Comparison of ENCODE assay signal across 9 mouse cellular contexts in the genomic region with DNA sequence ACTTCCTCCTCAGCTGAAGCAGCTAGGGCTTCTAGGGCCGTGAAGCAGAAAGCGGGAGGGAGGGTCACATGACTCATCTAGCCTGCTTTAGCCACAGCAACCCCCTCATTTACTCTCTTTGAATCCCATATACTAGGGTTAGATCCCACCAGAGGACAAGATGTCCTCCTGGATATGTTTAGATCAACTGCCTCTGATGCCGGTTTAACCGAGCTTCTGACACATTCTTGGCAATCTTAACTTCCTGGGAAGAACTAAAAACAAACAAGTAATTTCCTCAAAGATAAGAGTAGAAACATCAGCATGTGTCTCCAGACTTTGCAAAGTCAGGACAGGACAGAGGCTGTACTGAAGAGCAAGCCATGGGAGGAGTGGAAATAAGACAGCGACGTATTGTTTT. TPM values are rescaled to one million over a fixed set of nuclear protein-coding genes. Genes with fewer than 3 reads are reported as not detected.
DNase-seq lines count a peak whose midpoint lies in the region; ATAC-seq and TF ChIP-seq lines count a peak whose summit lies in the region.
"Had no signal": no experiment of that assay in that cellular context is flagged by ENCODE, and none has a peak within 500 bp of the region (broad histone marks: within the 10 kb centered on the region; RNA-seq: fewer than 3 reads in every experiment).

No protein-coding gene starts in this region.

- peak overlapping the region; percentile 63 for H3K27ac ChIP-seq in bone marrow macrophage, adult 2 months (ENCODE audit: insufficient read depth, low read depth, low read length)

- peaks cover 22% of the 10 kb centered on the region for H3K4me1 ChIP-seq in bone marrow macrophage, adult 2 months (ENCODE audit: control insufficient read depth, insufficient read depth, low read length)

- H3K4me3 ChIP-seq in bone marrow macrophage, adult 2 months (ENCODE audit: insufficient read depth, low read length): no peak overlapping the region

- TF ChIP-seq CTCF in bone marrow macrophage, adult 2 months (IDR thresholded peaks at IDR 0.05; ENCODE audit: low read depth, low read length): no peak

- ATAC-seq in hematopoietic stem cell, adult 5-6 weeks (replicated peaks in 1 of 2; ENCODE audit: insufficient read depth in 1 of 2, low FRiP score in 2 of 2, low TSS enrichment in 1 of 2, low read depth in 1 of 2, poor library complexity in 2 of 2, severe bottlenecking in 2 of 2): peak; percentile 37 to 45; a peak in 2 of 4 replicates

- no peak for TF ChIP-seq POLR2A in bone marrow macrophage, adult 2 months (IDR thresholded peaks at IDR 0.05; ENCODE audit: borderline replicate concordance, low read depth, low read length)

- intact Hi-C loops in gastrocnemius, postnatal 14 days (cut with DNase I; ENCODE audit: low total_unique reads): no loop called here

- peak; percentile 89 for DNase-seq in 416B (ENCODE audit: low read depth)
- peak; percentile 44 to 69 for DNase-seq in lung, adult 18-20 months
- no peak for DNase-seq in cerebellum, postnatal 4 days (ENCODE audit: low spot score in 2 of 2)
- DNase-seq in right cerebral cortex, adult 2 months (ENCODE audit: low spot score in 2 of 2): no peak
- no peak for DNase-seq in gastrocnemius, postnatal 14 days
- no peak for DNase-seq in spleen, postnatal 4 days (ENCODE audit: low spot score in 2 of 2)
- DNase-seq: cerebellum, postnatal 14 days had no signal

RNA-seq across cellular contexts. Expression of a gene that starts 16.2 kb away (rescaled TPM):
- polyA plus RNA-seq in bone marrow macrophage, adult 2 months (2012; ENCODE audit: insufficient read depth, insufficient read length, missing spikeins): 28.5 and 29.2 TPM in 2 replicates
- 23.8 and 26.0 TPM in 2 replicates for total RNA-seq in hematopoietic stem cell, adult 5-6 weeks (2017)
- 1 to 10 TPM; 5.4 to 9.7 TPM for total RNA-seq in gastrocnemius, postnatal 14 days (2021)

RNA-seq across cellular contexts. Expression of a gene that starts 30.6 kb away (rescaled TPM):
- polyA plus RNA-seq in bone marrow macrophage, adult 2 months (2012; ENCODE audit: insufficient read depth, insufficient read length, missing spikeins): 42.2 and 46.8 TPM in 2 replicates
- total RNA-seq in hematopoietic stem cell, adult 5-6 weeks (2017): 155 and 159 TPM in 2 replicates
- total RNA-seq in gastrocnemius, postnatal 14 days (2021): 10 to 100 TPM; 18.0 to 25.1 TPM

RNA-seq across cellular contexts. Expression of a gene that starts 30.6 kb away (rescaled TPM):
- polyA plus RNA-seq in bone marrow macrophage, adult 2 months (2012; ENCODE audit: insufficient read depth, insufficient read length, missing spikeins): 30.4 and 32.3 TPM in 2 replicates
- total RNA-seq in hematopoietic stem cell, adult 5-6 weeks (2017): 3.9 and 5.2 TPM in 2 replicates
- total RNA-seq in gastrocnemius, postnatal 14 days (2021): 10 to 100 TPM; 33.7 to 36.5 TPM

RNA-seq across cellular contexts. Expression of a gene that starts 54.8 kb away (rescaled TPM):
- 26.1 and 27.0 TPM in 2 replicates for polyA plus RNA-seq in bone marrow macrophage, adult 2 months (2012; ENCODE audit: insufficient read depth, insufficient read length, missing spikeins)
- total RNA-seq in hematopoietic stem cell, adult 5-6 weeks (2017): 59.5 and 60.7 TPM in 2 replicates
- 100 to 1,000 TPM; 102 to 113 TPM for total RNA-seq in gastrocnemius, postnatal 14 days (2021)

RNA-seq across cellular contexts. Expression of a gene that starts 54.8 kb away (rescaled TPM):
- 21.9 TPM in 2 replicates for polyA plus RNA-seq in bone marrow macrophage, adult 2 months (2012; ENCODE audit: insufficient read depth, insufficient read length, missing spikeins)
- total RNA-seq in hematopoietic stem cell, adult 5-6 weeks (2017): 26.0 and 27.9 TPM in 2 replicates
- total RNA-seq in gastrocnemius, postnatal 14 days (2021): 10 to 100 TPM; 13.4 to 15.0 TPM

Comparison
In these comparisons a context has a peak if more than half of its experiments do, and no peak if none do; other contexts are left out.
1. DNase-seq: peak in 416B (single experiment) and lung, adult 18-20 months (2 of 2); none in cerebellum, postnatal 4 days (0 of 2), right cerebral cortex, adult 2 months (0 of 2), gastrocnemius, postnatal 14 days (single experiment) and spleen, postnatal 4 days (0 of 2).